Mouse (Mus musculus) spleen, postnatal 36 days (tissue): ENCODE data around the gene Inpp5k.

Source experiments
- DNase-seq, 2 experiments: peaks; one replicate each; pipeline ENCODE4 v3.0.0; 2022; ENCODE audit warnings: low spot score in 2 of 2, mixed read lengths in 1 of 2

Inpp5k gene

GRCm38 (mm10) chr11:75653781-75654470 is 23.1 kb downstream of the Inpp5k start:
- peak; percentile 87 to 89 for DNase-seq

GRCm38 (mm10) chr11:75654471-75655390 is 23.9 kb downstream of the Inpp5k start:
- peak; percentile 95 for DNase-seq

- peak; percentile 84 to 86 for DNase-seq
Observed at GRCm38 (mm10) chr11:75655621-75656545, 25.1 kb downstream of the Inpp5k start.

GRCm38 (mm10) chr11:75656621-75657590 is 26.1 kb downstream of the Inpp5k start:
- DNase-seq = peak; percentile 74 to 75

GRCm38 (mm10) chr11:75657841-75658240 is 27.1 kb downstream of the Inpp5k start:
- DNase-seq = no peak

GRCm38 (mm10) chr11:75658311-75658710 is 27.5 kb downstream of the Inpp5k start:
- DNase-seq = no peak

- DNase-seq = no peak
Observed at GRCm38 (mm10) chr11:75658996-75659750, 28.4 kb downstream of the Inpp5k start.

DNA sequence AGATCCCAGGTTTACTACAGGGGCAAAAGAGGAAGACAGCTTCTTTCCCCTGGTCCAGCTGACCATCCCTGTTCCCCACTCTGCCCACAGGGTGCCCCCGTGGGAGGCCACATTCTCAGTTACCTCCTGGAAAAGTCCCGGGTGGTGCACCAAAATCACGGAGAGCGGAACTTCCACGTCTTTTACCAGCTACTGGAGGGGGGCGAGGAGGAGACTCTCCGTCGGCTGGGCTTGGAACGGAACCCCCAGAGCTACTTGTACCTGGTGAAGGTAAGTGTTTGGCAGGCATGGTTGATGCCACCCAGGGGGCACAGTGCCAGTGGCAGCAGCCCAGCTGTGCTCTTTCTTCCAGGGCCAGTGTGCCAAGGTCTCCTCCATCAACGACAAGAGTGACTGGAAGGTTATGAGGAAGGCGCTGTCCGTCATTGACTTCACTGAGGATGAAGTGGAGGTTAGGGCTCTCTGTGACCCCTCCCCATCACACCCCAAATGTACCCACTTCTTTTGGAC is 29.3 kb downstream of the Inpp5k start:
- no peak for DNase-seq

GRCm38 (mm10) chr11:75660941-75661800 is 30.4 kb downstream of the Inpp5k start:
- DNase-seq = no peak

DNA sequence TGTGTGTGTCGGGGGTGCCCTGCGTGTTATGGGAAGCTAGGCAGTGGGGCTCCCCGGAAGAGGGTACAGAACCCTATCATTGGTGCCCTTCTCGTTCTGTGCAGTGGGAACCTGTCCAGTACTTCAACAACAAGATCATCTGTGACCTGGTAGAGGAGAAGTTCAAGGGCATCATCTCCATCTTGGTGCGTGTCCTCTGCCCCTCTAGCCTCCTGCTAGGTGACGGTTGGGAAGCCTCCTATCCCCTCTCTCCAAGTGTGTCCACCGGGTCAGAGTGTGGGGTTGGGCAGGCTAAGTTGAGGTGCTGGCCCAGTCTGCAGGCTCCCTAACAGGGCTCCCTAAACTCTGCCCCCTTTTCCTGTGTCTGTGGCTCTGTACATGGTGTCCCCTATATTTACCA is 31.3 kb downstream of the Inpp5k start:
- no peak for DNase-seq

DNA sequence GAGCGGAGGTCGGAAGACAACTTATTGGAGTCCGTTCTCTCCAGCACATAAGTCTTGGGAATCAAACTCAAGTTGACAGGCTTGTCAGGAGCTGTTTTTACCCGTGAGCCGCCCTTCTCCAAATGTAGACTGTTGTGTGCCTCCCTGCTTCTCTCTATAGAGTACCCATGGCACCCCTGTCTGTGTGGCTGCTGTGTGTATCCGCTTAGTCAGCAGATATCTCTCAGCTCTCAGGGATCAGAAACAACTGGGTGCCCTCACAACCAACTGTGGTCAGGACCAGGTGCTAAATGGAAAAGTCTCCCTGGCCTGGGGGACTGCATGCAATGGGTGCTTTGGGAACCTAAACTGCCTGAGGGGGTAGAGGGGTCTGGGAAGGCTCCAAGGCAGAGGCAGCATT is 35.5 kb downstream of the Inpp5k start:
- DNase-seq = no peak

- DNase-seq = no peak
Observed at GRCm38 (mm10) chr11:75668621-75669020, 37.8 kb downstream of the Inpp5k start.

- no peak for DNase-seq
Observed at GRCm38 (mm10) chr11:75669176-75669852, 38.5 kb downstream of the Inpp5k start.

DNA sequence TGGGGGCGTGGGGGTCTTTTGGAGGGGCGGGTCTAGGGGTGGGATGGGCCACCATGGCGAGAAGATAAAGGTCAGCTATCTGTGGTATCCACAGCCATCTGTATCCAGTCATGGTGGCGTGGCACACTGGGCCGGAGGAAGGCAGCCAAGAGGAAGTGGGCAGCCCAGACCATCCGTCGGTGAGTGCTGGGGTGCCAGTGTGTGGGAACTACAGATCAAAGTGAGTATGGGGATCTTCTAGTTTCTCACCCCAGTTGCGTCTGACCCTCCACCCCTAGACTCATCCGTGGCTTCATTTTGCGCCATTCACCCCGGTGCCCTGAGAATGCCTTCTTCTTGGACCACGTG is 39.0 kb downstream of the Inpp5k start:
- DNase-seq = no peak

GRCm38 (mm10) chr11:75671426-75672180 is 40.8 kb downstream of the Inpp5k start:
- no peak for DNase-seq

GRCm38 (mm10) chr11:75673411-75673810 is 42.6 kb downstream of the Inpp5k start:
- no peak for DNase-seq

DNA sequence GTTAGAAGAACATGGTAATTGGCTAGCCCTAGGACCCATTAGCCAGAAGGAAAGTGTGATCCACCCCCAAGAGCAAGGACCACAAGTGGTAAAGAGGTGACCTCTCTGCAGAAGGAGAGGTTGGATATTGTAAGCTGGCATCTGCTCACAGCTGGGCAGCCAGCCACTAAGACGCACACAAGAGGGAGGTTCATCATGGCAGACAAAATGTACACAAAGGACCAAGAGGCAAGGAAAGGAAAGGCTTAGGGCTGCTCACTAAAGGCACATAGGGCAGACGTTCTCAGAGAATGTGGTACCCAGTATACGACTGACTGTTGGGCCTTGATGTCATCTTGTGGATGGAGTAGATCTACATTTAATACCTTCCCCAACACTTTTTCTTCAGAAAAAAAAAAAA is 44.1 kb downstream of the Inpp5k start:
- no peak for DNase-seq
